Mouse (Mus musculus): ENCODE data around the gene Unc93b1. TPM values are rescaled to one million over a fixed set of nuclear protein-coding genes. Genes with fewer than 3 reads are reported as not detected.

Gene Unc93b1
- polyA plus RNA-seq (2014; fragmentation: Nextera tagmentation; extraction: Ambion mirVana), result 6.0 and 6.3 TPM in 2 replicates

- Histone ChIP-seq H3K27ac (replicated peaks; ENCODE audit: low read depth, low read length) (no peak within 1 kb of the TSS), H3K4me2 (ENCODE audit: low read depth, low read length) (peak within 1 kb of the TSS; percentile 73), H3K4me1 (ENCODE audit: control insufficient read depth, insufficient read depth, low read length) (no peaks in the 10 kb centered on the region), H3K36me3 (replicated peaks; ENCODE audit: control insufficient read depth, insufficient read depth, low read depth, low read length) (no peaks in the 10 kb centered on the region), H3K9ac (replicated peaks; ENCODE audit: low read length) (peak within 1 kb of the TSS; percentile 37), H3K4me3 (ENCODE audit: low read depth, low read length) (peak within 1 kb of the TSS; percentile 39), H3K27me3 (ENCODE audit: control insufficient read depth, insufficient read depth, low read length) (no peaks in the 10 kb centered on the region), H3K9me3 (replicated peaks; ENCODE audit: control insufficient read depth, low read length) (no peaks in the 10 kb centered on the region)
- 5% methylated on average over 40 of the region's 42 CpGs for WGBS
- peak; percentile 83 for ATAC-seq (replicated peaks; ENCODE audit: insufficient number of reproducible peaks, low FRiP score, low TSS enrichment, low read depth)
- peak; percentile 73 for DNase-seq (ENCODE audit: low spot score)
Measured at GRCm38 (mm10) chr19:3935032-3935895, at the start of gene Unc93b1. TSS of gene Unc93b1 (plus strand) at chr19:3935186.

GRCm38 (mm10) chr19:3889096-3889495 lies 45.9 kb upstream of the Unc93b1 start:
- DNase-seq (ENCODE audit: low spot score) (no peak), ATAC-seq (replicated peaks; ENCODE audit: insufficient number of reproducible peaks, low FRiP score, low TSS enrichment, low read depth) (no peak)
- Histone ChIP-seq H3K4me2 (ENCODE audit: low read depth, low read length) (no peak overlapping the region), H3K27ac (replicated peaks; ENCODE audit: low read depth, low read length) (no peak overlapping the region), H3K9me3 (replicated peaks; ENCODE audit: control insufficient read depth, low read length) (no peaks in the 10 kb centered on the region), H3K4me3 (ENCODE audit: low read depth, low read length) (no peak overlapping the region), H3K9ac (replicated peaks; ENCODE audit: low read length) (no peak overlapping the region), H3K36me3 (replicated peaks; ENCODE audit: control insufficient read depth, insufficient read depth, low read depth, low read length) (no peaks in the 10 kb centered on the region; the same call in none of the 2 replicates), H3K27me3 (ENCODE audit: control insufficient read depth, insufficient read depth, low read length) (no peaks in the 10 kb centered on the region), H3K4me1 (ENCODE audit: control insufficient read depth, insufficient read depth, low read length) (no peaks in the 10 kb centered on the region)
- WGBS, result 95% methylated on average over 5 of the region's 5 CpGs

- Histone ChIP-seq H3K4me3 (ENCODE audit: low read depth, low read length) (no peak overlapping the region), H3K27me3 (ENCODE audit: control insufficient read depth, insufficient read depth, low read length) (no peaks in the 10 kb centered on the region), H3K4me1 (ENCODE audit: control insufficient read depth, insufficient read depth, low read length) (no peaks in the 10 kb centered on the region), H3K9me3 (replicated peaks; ENCODE audit: control insufficient read depth, low read length) (no peaks in the 10 kb centered on the region), H3K27ac (replicated peaks; ENCODE audit: low read depth, low read length) (no peak overlapping the region), H3K9ac (replicated peaks; ENCODE audit: low read length) (no peak overlapping the region), H3K36me3 (replicated peaks; ENCODE audit: control insufficient read depth, insufficient read depth, low read depth, low read length) (no peaks in the 10 kb centered on the region; the same call in none of the 2 replicates), H3K4me2 (ENCODE audit: low read depth, low read length) (no peak overlapping the region)
- 85% methylated on average over 8 of the region's 8 CpGs for WGBS
- DNase-seq (ENCODE audit: low spot score) (peak; percentile 18), ATAC-seq (replicated peaks; ENCODE audit: insufficient number of reproducible peaks, low FRiP score, low TSS enrichment, low read depth) (no peak)
Measured at GRCm38 (mm10) chr19:3890181-3890580, 44.8 kb upstream of the Unc93b1 start.

GRCm38 (mm10) chr19:3893545-3894116 lies 41.4 kb upstream of the Unc93b1 start:
- Histone ChIP-seq H3K27me3 (ENCODE audit: control insufficient read depth, insufficient read depth, low read length) (no peaks in the 10 kb centered on the region), H3K4me2 (ENCODE audit: low read depth, low read length) (no peak overlapping the region), H3K27ac (replicated peaks; ENCODE audit: low read depth, low read length) (no peak overlapping the region), H3K9ac (replicated peaks; ENCODE audit: low read length) (no peak overlapping the region), H3K9me3 (replicated peaks; ENCODE audit: control insufficient read depth, low read length) (no peaks in the 10 kb centered on the region), H3K4me1 (ENCODE audit: control insufficient read depth, insufficient read depth, low read length) (no peaks in the 10 kb centered on the region), H3K36me3 (replicated peaks; ENCODE audit: control insufficient read depth, insufficient read depth, low read depth, low read length) (peaks cover 7% of the 10 kb centered on the region), H3K4me3 (ENCODE audit: low read depth, low read length) (no peak overlapping the region)
- DNase-seq (ENCODE audit: low spot score), result no peak
- ATAC-seq (replicated peaks; ENCODE audit: insufficient number of reproducible peaks, low FRiP score, low TSS enrichment, low read depth), result no peak
- WGBS, result 96% methylated on average over 4 of the region's 4 CpGs

- H3K4me3 ChIP-seq (ENCODE audit: low read depth, low read length), result no peak overlapping the region
- no peaks in the 10 kb centered on the region for H3K9me3 ChIP-seq (replicated peaks; ENCODE audit: control insufficient read depth, low read length)
- H3K4me1 ChIP-seq (ENCODE audit: control insufficient read depth, insufficient read depth, low read length), result no peaks in the 10 kb centered on the region
- 93% methylated on average over 2 of the region's 2 CpGs for WGBS
- H3K27ac ChIP-seq (replicated peaks; ENCODE audit: low read depth, low read length), result no peak overlapping the region
- H3K36me3 ChIP-seq (replicated peaks; ENCODE audit: control insufficient read depth, insufficient read depth, low read depth, low read length), result peaks cover 7% of the 10 kb centered on the region
- H3K4me2 ChIP-seq (ENCODE audit: low read depth, low read length), result no peak overlapping the region
- no peak for ATAC-seq (replicated peaks; ENCODE audit: insufficient number of reproducible peaks, low FRiP score, low TSS enrichment, low read depth)
- no peaks in the 10 kb centered on the region for H3K27me3 ChIP-seq (ENCODE audit: control insufficient read depth, insufficient read depth, low read length)
- no peak for DNase-seq (ENCODE audit: low spot score)
- H3K9ac ChIP-seq (replicated peaks; ENCODE audit: low read length), result no peak overlapping the region
Measured at GRCm38 (mm10) chr19:3894294-3894693, 40.7 kb upstream of the Unc93b1 start.

GRCm38 (mm10) chr19:3895171-3895631 lies 39.8 kb upstream of the Unc93b1 start:
- ATAC-seq (replicated peaks; ENCODE audit: insufficient number of reproducible peaks, low FRiP score, low TSS enrichment, low read depth) (peak; percentile 56; the same call in 1 of the 2 replicates), DNase-seq (ENCODE audit: low spot score) (peak; percentile 19)
- no peaks in the 10 kb centered on the region for H3K27me3 ChIP-seq (ENCODE audit: control insufficient read depth, insufficient read depth, low read length)
- peaks cover 7% of the 10 kb centered on the region for H3K36me3 ChIP-seq (replicated peaks; ENCODE audit: control insufficient read depth, insufficient read depth, low read depth, low read length)
- no peaks in the 10 kb centered on the region for H3K4me1 ChIP-seq (ENCODE audit: control insufficient read depth, insufficient read depth, low read length)
- 23% methylated on average over 3 of the region's 3 CpGs for WGBS
- H3K4me2 ChIP-seq (ENCODE audit: low read depth, low read length), result no peak overlapping the region
- no peaks in the 10 kb centered on the region for H3K9me3 ChIP-seq (replicated peaks; ENCODE audit: control insufficient read depth, low read length)
- H3K9ac ChIP-seq (replicated peaks; ENCODE audit: low read length), result no peak overlapping the region
- H3K4me3 ChIP-seq (ENCODE audit: low read depth, low read length), result no peak overlapping the region
- H3K27ac ChIP-seq (replicated peaks; ENCODE audit: low read depth, low read length), result no peak overlapping the region

- 92% methylated on average over 10 of the region's 10 CpGs for WGBS
- Histone ChIP-seq H3K4me1 (ENCODE audit: control insufficient read depth, insufficient read depth, low read length) (no peaks in the 10 kb centered on the region), H3K9ac (replicated peaks; ENCODE audit: low read length) (no peak overlapping the region), H3K4me3 (ENCODE audit: low read depth, low read length) (no peak overlapping the region), H3K27me3 (ENCODE audit: control insufficient read depth, insufficient read depth, low read length) (no peaks in the 10 kb centered on the region), H3K4me2 (ENCODE audit: low read depth, low read length) (no peak overlapping the region), H3K27ac (replicated peaks; ENCODE audit: low read depth, low read length) (no peak overlapping the region), H3K36me3 (replicated peaks; ENCODE audit: control insufficient read depth, insufficient read depth, low read depth, low read length) (peaks cover 7% of the 10 kb centered on the region), H3K9me3 (replicated peaks; ENCODE audit: control insufficient read depth, low read length) (no peaks in the 10 kb centered on the region)
- ATAC-seq (replicated peaks; ENCODE audit: insufficient number of reproducible peaks, low FRiP score, low TSS enrichment, low read depth), result no peak
- DNase-seq (ENCODE audit: low spot score), result no peak
Measured at GRCm38 (mm10) chr19:3896208-3896607, 38.8 kb upstream of the Unc93b1 start.

GRCm38 (mm10) chr19:3897557-3897956 lies 37.4 kb upstream of the Unc93b1 start:
- peaks cover 7% of the 10 kb centered on the region for H3K36me3 ChIP-seq (replicated peaks; ENCODE audit: control insufficient read depth, insufficient read depth, low read depth, low read length)
- H3K27ac ChIP-seq (replicated peaks; ENCODE audit: low read depth, low read length), result no peak overlapping the region
- ATAC-seq (replicated peaks; ENCODE audit: insufficient number of reproducible peaks, low FRiP score, low TSS enrichment, low read depth) (no peak), DNase-seq (ENCODE audit: low spot score) (no peak)
- no peaks in the 10 kb centered on the region for H3K4me1 ChIP-seq (ENCODE audit: control insufficient read depth, insufficient read depth, low read length)
- H3K4me2 ChIP-seq (ENCODE audit: low read depth, low read length), result no peak overlapping the region
- no peak overlapping the region for H3K4me3 ChIP-seq (ENCODE audit: low read depth, low read length)
- H3K9me3 ChIP-seq (replicated peaks; ENCODE audit: control insufficient read depth, low read length), result no peaks in the 10 kb centered on the region
- WGBS, result 88% methylated on average over 5 of the region's 5 CpGs
- H3K27me3 ChIP-seq (ENCODE audit: control insufficient read depth, insufficient read depth, low read length), result no peaks in the 10 kb centered on the region
- H3K9ac ChIP-seq (replicated peaks; ENCODE audit: low read length), result no peak overlapping the region

Measured in embryonic facial prominence, embryonic 11.5 days (tissue).